Mouse (Mus musculus) testis, postnatal 14 days (tissue): ENCODE measurements around the gene Perm1.

ENCODE experiments used
- DNase-seq: peaks from one replicate; pipeline ENCODE4 v3.0.0; 2021; ENCODE audit warnings: low spot score

Perm1 gene

GRCm38 (mm10) chr4:156249567-156249966, 33.9 kb downstream of the Perm1 start:
- DNase-seq, result no peak

- DNase-seq, result no peak
Measured at GRCm38 (mm10) chr4:156251081-156251480, 35.4 kb downstream of the Perm1 start.

- DNase-seq, result no peak
Measured at GRCm38 (mm10) chr4:156252140-156252539, 36.5 kb downstream of the Perm1 start.

- DNase-seq, result no peak
Measured at GRCm38 (mm10) chr4:156252619-156253018, 37.0 kb downstream of the Perm1 start.

- no peak for DNase-seq
Measured at GRCm38 (mm10) chr4:156253043-156253442, 37.4 kb downstream of the Perm1 start.

GRCm38 (mm10) chr4:156254361-156255077, 38.9 kb downstream of the Perm1 start:
- DNase-seq, result no peak

GRCm38 (mm10) chr4:156255078-156255839, 39.6 kb downstream of the Perm1 start, which contains the start of gene Samd11:
TSS of gene Samd11 (minus strand) at chr4:156255657.
- no peak for DNase-seq
